Mouse (Mus musculus) thymus, adult 2 months (tissue): Measurements from ENCODE around the gene Ncoa1. TPM values are rescaled to one million over a fixed set of nuclear protein-coding genes. Genes with fewer than 3 reads are reported as not detected.

Source experiments
- DNase-seq: peaks from one replicate; pipeline ENCODE4 v3.0.0; 2021
- H3K27ac ChIP-seq: fragments of 200-500 bp; 2 replicates; pipeline ENCODE4 v1.5.1; 2012; ENCODE audit warnings: low read length, control low read depth; ENCODE audit not compliant: control insufficient read depth, insufficient read depth
- H3K27me3 ChIP-seq: fragments of 200-500 bp; 2 replicates; pipeline ENCODE4 v1.6.1; 2012; ENCODE audit warnings: mild to moderate bottlenecking, low read length, moderate library complexity, mixed read lengths; ENCODE audit not compliant: control insufficient read depth, insufficient read depth
- H3K36me3 ChIP-seq: fragments of 200-500 bp; 2 replicates; pipeline ENCODE4 v1.6.1; 2012; ENCODE audit warnings: mild to moderate bottlenecking, low read length, moderate library complexity; ENCODE audit not compliant: control insufficient read depth, insufficient read depth
- H3K4me1 ChIP-seq: fragments of 200-500 bp; replicated peaks from 2 replicates; pipeline ENCODE4 v1.6.1; 2012; ENCODE audit warnings: low read length; ENCODE audit not compliant: control insufficient read depth, insufficient read depth
- H3K4me3 ChIP-seq: fragments of 200-500 bp; 2 replicates; pipeline ENCODE4 v1.5.1; 2012; ENCODE audit warnings: mild to moderate bottlenecking, low read length, control low read depth, moderate library complexity; ENCODE audit not compliant: control insufficient read depth, insufficient read depth
- CTCF ChIP-seq: fragments of 200-500 bp; IDR thresholded peaks from 2 replicates; pipeline ENCODE4 v1.5.1; 2012; ENCODE audit warnings: mild to moderate bottlenecking, control low read depth, low read length, moderate library complexity, borderline replicate concordance; ENCODE audit not compliant: control insufficient read depth, poor library complexity, insufficient read depth; ENCODE audit errors: extremely low read depth
- POLR2A ChIP-seq: fragments of 200-500 bp; IDR thresholded peaks from 2 replicates; pipeline ENCODE4 v1.6.1; 2012; ENCODE audit warnings: mild to moderate bottlenecking, low read length, control low read depth, moderate library complexity; ENCODE audit not compliant: control insufficient read depth, poor library complexity, insufficient read depth; ENCODE audit errors: extremely low read depth
- WGBS: fragments of 180-500 bp; shearing (Covaris S2); methylation state at CpG from one replicate; pipeline ENCODE4 v1.1.7; 2018; 5-methylcytosine and 5-hydroxymethylcytosine counted together
- polyA plus RNA-seq: library from polyadenylated mRNA; depleted of rRNA; stranded (reverse); fragments of >200 nt; gene quantifications from 2 replicates; pipeline ENCODE4 v1.2.3, GENCODE M21; 2012

Gene Ncoa1
- polyA plus RNA-seq, 1 experiment, result 33.3 TPM

DNA sequence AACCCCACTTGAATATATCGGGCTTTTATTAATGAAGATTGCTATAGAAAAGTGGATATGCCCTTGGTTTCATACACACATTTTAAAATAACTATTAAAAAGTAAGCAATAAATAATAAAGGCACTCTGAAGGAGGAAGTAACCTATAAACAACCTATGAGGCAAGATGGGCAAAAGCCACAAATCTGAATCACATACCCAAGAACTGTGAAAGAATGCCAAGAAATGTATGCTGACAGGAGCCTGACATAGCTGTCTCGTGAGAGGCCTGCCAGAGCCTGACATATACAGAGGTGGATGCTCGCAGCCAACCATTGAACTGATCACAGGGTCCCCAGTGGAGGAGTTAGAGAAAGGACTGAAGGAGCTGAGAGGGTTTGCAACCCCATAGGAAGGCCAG lies 35.5 kb downstream of the Ncoa1 start:
- no peaks in the 10 kb centered on the region for H3K36me3 ChIP-seq
- H3K4me3 ChIP-seq, result no peak overlapping the region
- no peak overlapping the region for H3K27ac ChIP-seq
- H3K27me3 ChIP-seq, result no peaks in the 10 kb centered on the region
- no peaks in the 10 kb centered on the region for H3K4me1 ChIP-seq
- no peak for DNase-seq
- TF ChIP-seq POLR2A (no peak), CTCF (no peak)
- 82% methylated on average over 3 of the region's 3 CpGs for WGBS

DNA sequence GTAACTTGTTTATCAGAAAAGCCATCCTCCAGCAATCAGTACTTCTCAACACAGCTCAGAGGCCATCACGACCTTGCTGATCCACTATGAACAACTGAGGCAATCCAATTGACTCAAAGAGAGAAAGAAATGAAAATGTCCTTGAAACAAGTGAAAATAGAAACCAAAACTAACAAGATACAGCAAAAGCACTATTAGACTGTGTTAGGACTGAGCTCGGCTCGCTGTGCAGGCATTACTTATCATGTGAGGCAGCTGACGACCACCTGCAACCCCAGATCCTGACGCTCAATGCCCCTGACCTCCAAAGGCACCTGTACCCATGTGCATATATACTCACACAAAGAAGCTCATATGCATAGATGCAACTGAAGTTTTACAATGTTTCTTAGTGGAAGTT lies 40.8 kb downstream of the Ncoa1 start:
- WGBS, result 28% methylated on average over 5 of the region's 5 CpGs
- TF ChIP-seq POLR2A, result no peak
- no peak for TF ChIP-seq CTCF
- H3K4me3 ChIP-seq, result no peak overlapping the region
- no peak overlapping the region for H3K27ac ChIP-seq
- H3K4me1 ChIP-seq, result peaks cover 2% of the 10 kb centered on the region
- no peaks in the 10 kb centered on the region for H3K36me3 ChIP-seq
- peak; percentile 15 for DNase-seq
- H3K27me3 ChIP-seq, result no peaks in the 10 kb centered on the region

DNA sequence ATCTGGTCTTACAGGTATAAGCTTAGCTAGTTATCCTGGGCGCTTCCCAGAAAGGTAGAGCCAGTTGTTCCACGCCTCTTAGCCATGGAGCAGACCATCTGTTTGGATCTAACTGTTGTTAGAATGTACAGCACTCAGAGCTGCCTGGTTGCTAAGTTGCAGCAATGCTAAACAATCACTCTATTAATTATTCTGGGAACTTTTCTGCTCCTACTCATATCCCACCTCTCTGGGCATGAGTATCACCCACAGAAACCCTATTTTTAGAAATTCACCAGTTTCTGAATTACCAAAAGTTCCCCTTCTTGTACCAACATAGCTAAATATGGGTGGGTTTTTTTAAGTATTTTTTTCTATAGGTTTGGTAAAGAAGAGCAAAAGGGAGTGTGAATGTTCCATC lies 43.4 kb downstream of the Ncoa1 start:
- Histone ChIP-seq H3K27ac (no peak overlapping the region), H3K27me3 (no peaks in the 10 kb centered on the region), H3K4me3 (no peak overlapping the region), H3K36me3 (no peaks in the 10 kb centered on the region), H3K4me1 (peaks cover 2% of the 10 kb centered on the region)
- no peak for TF ChIP-seq POLR2A
- TF ChIP-seq CTCF, result no peak
- no peak for DNase-seq
- 97% methylated on average over 2 of the region's 2 CpGs for WGBS

DNA sequence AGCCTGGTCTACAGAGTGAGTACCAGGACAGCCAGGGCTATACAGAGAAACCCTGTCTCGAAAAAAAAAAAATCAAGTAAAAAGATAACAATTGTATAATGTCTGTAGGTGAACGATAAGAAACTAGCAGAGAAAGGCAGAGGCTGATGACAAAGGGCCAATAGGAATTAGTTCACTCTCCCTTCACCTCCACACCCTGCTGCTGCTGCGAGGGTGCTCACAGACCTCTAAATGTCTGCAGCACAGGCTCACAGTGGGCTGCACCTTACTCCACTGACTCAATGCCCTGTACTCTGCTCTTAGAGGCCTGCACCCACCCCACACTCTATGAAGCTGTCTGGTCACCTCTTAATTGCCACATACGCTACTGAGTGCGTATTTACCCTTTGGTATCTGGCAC lies 45.0 kb downstream of the Ncoa1 start:
- no peak for TF ChIP-seq POLR2A
- TF ChIP-seq CTCF, result no peak
- WGBS, result 97% methylated on average over 5 of the region's 5 CpGs
- DNase-seq, result no peak
- no peaks in the 10 kb centered on the region for H3K36me3 ChIP-seq
- H3K27ac ChIP-seq, result no peak overlapping the region
- H3K4me1 ChIP-seq, result peaks cover 2% of the 10 kb centered on the region
- no peak overlapping the region for H3K4me3 ChIP-seq
- H3K27me3 ChIP-seq, result no peaks in the 10 kb centered on the region

DNA sequence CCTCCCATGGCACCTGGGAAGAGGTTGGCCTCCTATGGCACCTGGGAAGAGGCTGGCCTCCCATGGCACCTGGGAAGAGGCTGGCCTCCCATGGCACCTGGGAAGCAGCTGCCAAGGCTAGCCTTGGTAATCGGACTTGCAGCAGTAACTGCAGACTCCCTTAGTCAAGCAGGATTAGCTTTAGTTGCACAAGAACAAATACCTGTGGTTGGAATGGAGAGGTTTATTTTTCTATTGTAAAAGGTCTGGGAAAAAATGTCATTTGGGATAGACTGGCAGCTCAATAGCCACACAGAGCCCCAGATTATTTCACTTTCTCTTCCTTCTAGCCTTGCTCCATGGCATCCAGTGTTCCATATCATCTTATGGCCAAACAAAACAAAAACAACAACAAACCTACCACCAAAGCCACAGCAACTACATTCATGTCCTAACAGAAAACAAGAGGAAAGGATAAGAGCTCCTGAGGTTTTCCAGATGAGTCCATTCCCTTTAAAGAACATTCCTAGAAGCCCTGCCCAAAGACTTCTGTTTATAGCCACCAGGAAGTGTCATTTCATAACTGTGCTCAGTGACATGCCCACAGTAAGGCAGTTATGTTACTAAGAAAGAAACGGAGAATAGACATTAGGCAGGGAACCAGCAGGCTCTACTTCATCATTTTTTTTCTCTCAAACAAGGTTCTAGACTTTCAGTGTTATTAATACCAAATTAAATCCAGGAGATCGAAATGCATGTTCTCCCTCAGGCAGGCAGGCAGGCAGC lies 46.7 kb downstream of the Ncoa1 start:
- no peaks in the 10 kb centered on the region for H3K36me3 ChIP-seq
- WGBS, result 84% methylated on average over 3 of the region's 3 CpGs
- TF ChIP-seq CTCF (no peak), POLR2A (no peak)
- H3K4me3 ChIP-seq, result no peak overlapping the region
- no peak for DNase-seq
- no peaks in the 10 kb centered on the region for H3K27me3 ChIP-seq
- H3K4me1 ChIP-seq, result no peaks in the 10 kb centered on the region
- H3K27ac ChIP-seq, result no peak overlapping the region

DNA sequence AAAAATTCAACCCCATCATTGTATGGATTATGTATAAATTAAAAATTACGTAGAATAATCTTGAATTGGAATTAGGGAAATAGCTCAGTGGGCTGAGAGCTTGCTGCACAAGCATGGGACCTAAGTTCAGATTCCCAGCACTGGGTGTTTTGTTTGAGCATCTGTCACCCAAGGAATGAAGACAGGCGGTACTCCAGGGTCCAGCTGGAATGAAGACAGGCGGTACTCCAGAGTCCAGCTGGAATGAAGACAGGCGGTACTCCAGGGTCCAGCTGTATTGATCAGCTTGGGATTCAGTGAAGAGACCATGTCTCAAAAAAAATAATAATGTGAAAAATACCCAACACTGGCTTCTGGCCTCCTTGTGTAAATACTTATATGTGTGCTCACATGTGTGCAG lies 58.2 kb downstream of the Ncoa1 start:
- TF ChIP-seq CTCF (no peak), POLR2A (no peak)
- Histone ChIP-seq H3K27ac (no peak overlapping the region), H3K27me3 (no peaks in the 10 kb centered on the region), H3K36me3 (no peaks in the 10 kb centered on the region), H3K4me3 (no peak overlapping the region), H3K4me1 (no peaks in the 10 kb centered on the region)
- WGBS, result 98% methylated on average over 4 of the region's 4 CpGs
- DNase-seq, result no peak
